Mouse (Mus musculus): Measurements from ENCODE around the gene H2-T22.

GRCm38 (mm10) chr17:36001121-36001897, 41.2 kb downstream of the H2-T22 start:
- TF ChIP-seq POLR2A (IDR thresholded peaks at IDR 0.05; ENCODE audit: control insufficient read depth, low read depth, low read length) = no peak
- no peak for TF ChIP-seq CTCF (IDR thresholded peaks at IDR 0.05; ENCODE audit: control insufficient read depth, insufficient read depth, insufficient replicate concordance, low read depth, low read length)
